Mouse (Mus musculus) liver, embryonic 13.5 days (tissue): ENCODE data around the gene Gjd3. TPM values are rescaled to one million over a fixed set of nuclear protein-coding genes. Genes with fewer than 3 reads are reported as not detected.
A peak's percentile ranks its signal among the peaks of the same experiment; 100 is the strongest.

ENCODE experiments used
- ATAC-seq: fragments of 200-750 bp; cut with Nextera tagmentation; 2 replicates; pipeline ENCODE4 v1.8.0; 2017; ENCODE audit warnings: low read depth, mild to moderate bottlenecking, moderate number of reproducible peaks, moderate library complexity
- DNase-seq: peaks from one replicate; pipeline ENCODE4 v3.0.0; 2022
- H3K27ac ChIP-seq: fragments of 300-500 bp; sonication (generic); 2 replicates; pipeline ENCODE4 v1.5.1; 2015; ENCODE audit warnings: moderate library complexity, mild to moderate bottlenecking, inconsistent platforms
- H3K27me3 ChIP-seq: fragments of 300-500 bp; sonication (generic); 2 replicates; pipeline ENCODE4 v1.6.1; 2015; ENCODE audit warnings: mild to moderate bottlenecking, inconsistent platforms
- H3K36me3 ChIP-seq: fragments of 300-500 bp; sonication (generic); 2 replicates; pipeline ENCODE4 v1.6.1; 2015; ENCODE audit warnings: mild to moderate bottlenecking, inconsistent platforms
- H3K4me1 ChIP-seq: fragments of 300-500 bp; sonication (generic); replicated peaks from 2 replicates; pipeline ENCODE4 v1.6.1; 2015; ENCODE audit warnings: inconsistent platforms
- H3K4me2 ChIP-seq: fragments of 300-500 bp; sonication (generic); 2 replicates; pipeline ENCODE4 v1.6.1; 2015; ENCODE audit warnings: inconsistent platforms, mild to moderate bottlenecking, moderate library complexity
- H3K4me3 ChIP-seq: fragments of 300-500 bp; sonication (generic); replicated peaks from 2 replicates; pipeline ENCODE4 v1.5.1; 2015; ENCODE audit warnings: mild to moderate bottlenecking, inconsistent platforms
- H3K9ac ChIP-seq: fragments of 300-500 bp; sonication (generic); 2 replicates; pipeline ENCODE4 v1.6.1; 2015; ENCODE audit warnings: mild to moderate bottlenecking, inconsistent platforms
- H3K9me3 ChIP-seq: fragments of 300-500 bp; sonication (generic); replicated peaks from 2 replicates; pipeline ENCODE4 v1.6.1; 2016; ENCODE audit warnings: inconsistent platforms
- WGBS: fragments of 180-500 bp; shearing (Covaris S2); methylation state at CpG from one replicate; pipeline ENCODE4 v1.1.7; 2015; ENCODE audit not compliant: insufficient replicate concordance; 5-methylcytosine and 5-hydroxymethylcytosine counted together
- polyA plus RNA-seq: library from polyadenylated mRNA; unstranded; fragments of >200 nt; fragmentation: Nextera tagmentation; extraction: Ambion mirVana; gene quantifications from 2 replicates; pipeline ENCODE4 v1.2.1, GENCODE M21; 2015

Gene Gjd3
- polyA plus RNA-seq, 1 experiment from 2014 or later, result not detected

DNA sequence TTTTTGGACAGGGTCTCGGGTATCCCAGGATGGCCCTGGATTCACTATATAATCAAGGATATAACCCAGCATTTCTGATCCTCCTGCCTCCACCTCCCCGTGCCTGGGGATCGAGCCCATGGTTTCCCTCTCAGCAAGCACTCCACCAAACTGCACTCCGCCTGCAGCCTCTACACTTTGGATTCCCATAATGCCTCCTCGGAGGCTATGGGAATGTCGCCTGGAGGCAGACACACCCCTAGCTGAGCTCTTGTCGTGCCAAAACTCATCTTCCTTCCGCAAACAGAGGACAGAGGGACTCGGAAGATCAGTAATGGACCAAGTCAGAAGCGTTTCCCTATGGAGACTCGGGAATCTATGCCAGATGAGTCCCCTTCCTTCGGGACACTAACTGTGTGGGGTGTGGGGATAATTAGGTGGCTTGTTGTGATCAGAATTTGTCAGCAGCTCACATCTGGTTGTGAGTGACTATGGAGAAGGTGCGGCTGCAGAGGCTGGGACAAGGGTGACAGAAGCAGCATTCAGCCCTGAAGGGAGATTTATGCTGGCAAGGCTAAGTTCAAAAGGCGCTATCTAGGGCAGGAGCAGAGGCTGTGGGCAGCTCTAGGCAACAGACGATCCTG lies 4.2 kb downstream of the Gjd3 start:
- Histone ChIP-seq H3K4me1 (peaks cover 29% of the 10 kb centered on the region), H3K27ac (no peak overlapping the region), H3K9ac (no peak overlapping the region), H3K36me3 (peaks cover 5% of the 10 kb centered on the region; the same call in 1 of the 2 replicates), H3K4me2 (no peak overlapping the region), H3K9me3 (no peaks in the 10 kb centered on the region), H3K27me3 (peaks cover 52% of the 10 kb centered on the region), H3K4me3 (no peak overlapping the region)
- DNase-seq, result no peak
- no peak for ATAC-seq
- WGBS, result 60% methylated on average over 15 of the region's 15 CpGs

DNA sequence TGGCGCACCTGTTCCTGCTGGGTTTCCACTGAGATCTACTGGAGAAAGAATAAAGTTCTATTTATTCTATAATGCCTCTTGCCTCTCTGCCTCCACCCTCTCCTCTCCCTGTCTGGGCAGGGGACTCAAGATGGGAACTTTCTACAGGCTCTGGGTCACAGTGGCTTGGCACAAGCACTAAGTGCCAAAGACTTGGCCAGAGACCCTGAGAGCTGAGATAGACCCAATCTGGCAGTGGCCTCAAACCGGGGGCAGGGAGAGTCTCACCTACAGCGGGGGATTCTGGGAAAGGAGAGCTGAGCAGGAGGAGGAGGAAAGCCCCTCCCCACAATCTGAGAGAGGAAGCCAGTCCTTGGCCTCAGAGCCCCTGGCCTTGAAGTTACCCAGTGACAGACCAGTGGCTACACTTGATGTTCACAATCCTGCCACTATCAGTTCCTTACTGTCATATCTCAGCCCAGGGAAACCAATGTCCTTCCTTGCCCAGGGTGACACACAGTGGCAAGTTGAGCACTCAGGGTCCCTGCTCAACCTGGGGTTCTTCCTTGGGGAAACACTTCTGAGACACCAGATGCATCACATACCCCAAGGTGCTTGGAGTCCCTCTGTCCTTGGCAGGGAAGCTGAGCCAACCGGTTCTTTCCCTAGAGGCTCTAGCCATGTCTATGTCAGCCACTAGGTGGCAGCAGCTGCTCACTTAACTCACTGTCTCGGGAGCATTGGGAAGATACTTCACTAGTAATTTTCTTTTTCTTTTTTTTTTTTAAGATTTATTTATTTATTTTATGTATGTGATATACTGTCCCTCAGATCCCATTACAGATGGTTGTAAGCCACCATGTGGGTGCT lies 7.7 kb downstream of the Gjd3 start:
- no peak overlapping the region for H3K4me2 ChIP-seq
- H3K9me3 ChIP-seq, result no peaks in the 10 kb centered on the region
- H3K9ac ChIP-seq, result no peak overlapping the region
- H3K4me1 ChIP-seq, result peaks cover 26% of the 10 kb centered on the region
- peak; percentile 48 for DNase-seq
- H3K4me3 ChIP-seq, result no peak overlapping the region
- peaks cover 35% of the 10 kb centered on the region for H3K36me3 ChIP-seq
- no peak overlapping the region for H3K27ac ChIP-seq
- ATAC-seq, result no peak
- 42% methylated on average over 5 of the region's 5 CpGs for WGBS
- H3K27me3 ChIP-seq, result peaks cover 28% of the 10 kb centered on the region

DNA sequence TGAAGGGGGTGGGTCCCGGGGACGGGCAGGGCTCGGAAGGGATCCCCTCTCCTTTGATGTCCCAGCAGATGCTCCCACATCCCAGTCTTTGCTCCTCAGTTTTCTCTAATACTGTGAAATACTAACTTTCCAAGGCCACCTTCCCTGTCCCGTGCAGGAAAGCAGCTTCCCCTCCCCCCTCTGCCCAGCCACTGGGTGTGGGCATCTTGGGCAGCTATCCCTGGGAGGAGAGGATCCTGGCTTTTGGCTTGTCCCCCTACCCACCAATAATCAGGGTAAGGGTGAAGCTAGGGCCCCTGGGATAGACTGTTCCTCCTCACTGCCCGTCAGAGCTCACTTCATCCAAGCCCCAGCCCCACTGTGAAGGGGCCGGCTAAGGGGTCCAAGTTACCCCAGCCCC lies 8.6 kb downstream of the Gjd3 start:
- H3K4me3 ChIP-seq, result no peak overlapping the region
- DNase-seq, result no peak
- no peak overlapping the region for H3K4me2 ChIP-seq
- no peak overlapping the region for H3K27ac ChIP-seq
- peaks cover 36% of the 10 kb centered on the region for H3K36me3 ChIP-seq
- WGBS, result 72% methylated on average over 6 of the region's 6 CpGs
- ATAC-seq, result no peak
- peaks cover 27% of the 10 kb centered on the region for H3K27me3 ChIP-seq
- no peak overlapping the region for H3K9ac ChIP-seq
- H3K4me1 ChIP-seq, result peaks cover 34% of the 10 kb centered on the region
- H3K9me3 ChIP-seq, result no peaks in the 10 kb centered on the region

DNA sequence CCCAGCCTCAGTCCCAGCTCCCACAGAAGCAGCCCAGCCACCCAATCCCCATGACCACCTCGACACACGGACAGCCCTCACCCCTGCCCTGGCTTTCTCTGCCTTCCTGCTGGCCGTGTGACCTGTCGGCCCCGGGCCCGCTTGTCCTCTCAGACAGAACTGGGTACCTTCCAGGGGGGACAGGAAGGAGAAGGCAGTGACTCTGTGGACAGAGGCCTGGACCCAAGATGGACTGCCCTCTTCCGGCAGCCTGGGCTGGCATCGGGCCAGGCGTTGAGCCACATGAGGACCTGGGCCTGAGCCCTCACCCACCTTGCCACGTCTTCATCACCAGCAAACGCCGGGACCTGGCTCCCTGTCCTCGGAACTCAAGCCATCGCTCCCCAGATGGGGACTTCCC lies 9.2 kb downstream of the Gjd3 start:
- no peak overlapping the region for H3K9ac ChIP-seq
- peaks cover 36% of the 10 kb centered on the region for H3K36me3 ChIP-seq
- peaks cover 27% of the 10 kb centered on the region for H3K27me3 ChIP-seq
- WGBS, result 76% methylated on average over 14 of the region's 14 CpGs
- H3K9me3 ChIP-seq, result no peaks in the 10 kb centered on the region
- ATAC-seq (no peak), DNase-seq (no peak)
- no peak overlapping the region for H3K4me2 ChIP-seq
- no peak overlapping the region for H3K27ac ChIP-seq
- no peak overlapping the region for H3K4me3 ChIP-seq
- H3K4me1 ChIP-seq, result peaks cover 37% of the 10 kb centered on the region

DNA sequence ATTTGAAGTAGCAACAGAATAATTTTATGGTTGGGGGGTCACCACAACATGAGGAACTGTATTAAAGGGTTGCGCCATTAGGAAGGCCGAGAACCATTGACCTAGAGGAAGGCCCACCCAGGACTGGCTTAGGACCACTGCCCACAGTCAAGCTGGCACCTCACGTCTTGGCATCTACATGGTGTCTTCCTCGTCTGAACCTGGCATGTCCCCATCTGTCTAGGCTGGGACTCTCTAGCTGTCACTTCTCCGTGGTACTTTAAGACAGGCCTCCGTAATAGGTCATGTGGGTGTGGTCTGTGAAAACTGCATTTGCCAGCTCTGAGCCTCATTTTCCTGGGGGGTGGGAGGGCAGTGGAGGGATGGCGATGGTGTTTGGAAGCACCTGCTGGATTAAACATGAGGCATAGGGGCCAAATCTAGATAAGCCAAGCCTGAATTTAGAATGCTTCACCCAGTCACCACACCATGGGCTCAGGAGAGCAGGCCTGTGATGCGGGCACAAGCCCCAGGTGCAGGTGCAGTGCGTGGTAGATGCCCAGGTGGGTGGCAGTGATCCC lies 9.9 kb downstream of the Gjd3 start:
- no peak overlapping the region for H3K4me2 ChIP-seq
- no peak for ATAC-seq
- no peak overlapping the region for H3K27ac ChIP-seq
- H3K4me3 ChIP-seq, result no peak overlapping the region
- no peaks in the 10 kb centered on the region for H3K9me3 ChIP-seq
- no peak for DNase-seq
- H3K27me3 ChIP-seq, result peaks cover 31% of the 10 kb centered on the region
- peaks cover 36% of the 10 kb centered on the region for H3K36me3 ChIP-seq
- peaks cover 37% of the 10 kb centered on the region for H3K4me1 ChIP-seq
- 70% methylated on average over 9 of the region's 9 CpGs for WGBS
- H3K9ac ChIP-seq, result no peak overlapping the region

DNA sequence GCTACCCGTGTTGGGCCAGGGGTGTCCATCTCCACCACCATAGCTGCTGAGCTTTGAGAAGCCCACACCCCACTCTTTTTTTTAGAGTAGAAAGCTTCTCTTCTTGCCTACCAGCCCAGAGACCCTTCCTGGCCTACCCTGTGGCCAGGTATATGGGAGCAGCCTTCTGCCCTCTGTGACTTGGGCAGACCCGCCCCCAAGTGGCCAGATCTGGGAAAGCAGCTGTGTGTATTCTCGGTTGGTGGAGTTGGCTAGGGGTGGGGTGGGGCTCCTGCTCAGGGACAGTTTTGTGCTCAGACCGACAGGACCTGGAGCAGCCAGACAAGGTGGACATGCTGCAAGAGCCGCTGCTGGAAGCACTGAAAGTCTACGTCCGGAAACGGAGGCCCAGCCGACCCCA lies 10.6 kb downstream of the Gjd3 start:
- Histone ChIP-seq H3K9ac (no peak overlapping the region), H3K27me3 (peaks cover 31% of the 10 kb centered on the region), H3K4me1 (peaks cover 31% of the 10 kb centered on the region), H3K27ac (no peak overlapping the region), H3K4me2 (no peak overlapping the region), H3K4me3 (no peak overlapping the region), H3K9me3 (no peaks in the 10 kb centered on the region), H3K36me3 (peaks cover 36% of the 10 kb centered on the region)
- peak; percentile 66 for DNase-seq
- WGBS, result 48% methylated on average over 9 of the region's 9 CpGs
- peak; percentile 54 for ATAC-seq

DNA sequence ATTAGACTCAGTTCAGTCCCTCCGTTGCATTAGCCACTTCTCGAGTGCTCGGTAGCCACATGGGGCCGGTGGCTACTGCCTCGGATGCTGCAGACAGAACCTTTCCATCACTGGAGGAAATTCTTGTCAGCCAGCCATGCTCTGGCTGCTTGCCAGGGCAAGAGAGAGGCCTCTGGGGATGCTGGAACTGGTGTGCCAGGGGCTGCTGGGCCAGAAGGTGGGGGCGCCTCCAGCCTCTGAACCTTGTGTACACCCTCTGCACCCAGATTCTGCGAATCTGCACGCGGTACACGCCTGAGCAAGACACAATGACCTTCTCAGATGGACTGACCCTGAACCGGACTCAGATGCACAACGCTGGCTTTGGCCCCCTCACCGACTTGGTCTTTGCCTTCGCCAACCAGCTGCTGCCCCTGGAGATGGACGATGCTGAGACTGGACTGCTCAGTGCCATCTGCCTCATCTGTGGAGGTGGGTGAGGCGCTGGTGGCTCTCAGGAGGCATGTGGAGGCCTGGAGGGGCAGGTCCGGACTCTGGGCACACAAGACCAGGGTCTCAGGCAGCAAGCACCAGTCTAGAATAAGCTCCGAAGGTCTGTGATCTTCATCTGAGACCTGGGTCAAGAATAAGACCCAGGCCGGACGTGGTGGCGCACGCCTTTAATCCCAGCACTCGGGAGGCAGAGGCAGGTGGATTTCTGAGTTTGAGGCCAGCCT lies 11.3 kb downstream of the Gjd3 start:
- no peaks in the 10 kb centered on the region for H3K9me3 ChIP-seq
- H3K36me3 ChIP-seq, result peaks cover 41% of the 10 kb centered on the region
- 79% methylated on average over 23 of the region's 23 CpGs for WGBS
- ATAC-seq (no peak), DNase-seq (no peak)
- H3K4me3 ChIP-seq, result no peak overlapping the region
- no peak overlapping the region for H3K9ac ChIP-seq
- no peak overlapping the region for H3K27ac ChIP-seq
- H3K27me3 ChIP-seq, result peaks cover 37% of the 10 kb centered on the region
- H3K4me1 ChIP-seq, result peaks cover 38% of the 10 kb centered on the region
- H3K4me2 ChIP-seq, result no peak overlapping the region

GRCm38 (mm10) chr11:98970191-98970925 lies 12.5 kb downstream of the Gjd3 start:
- peaks cover 41% of the 10 kb centered on the region for H3K36me3 ChIP-seq
- WGBS, result 78% methylated on average over 29 of the region's 29 CpGs
- DNase-seq (no peak), ATAC-seq (no peak)
- H3K27ac ChIP-seq, result no peak overlapping the region
- H3K27me3 ChIP-seq, result peaks cover 49% of the 10 kb centered on the region
- H3K4me2 ChIP-seq, result no peak overlapping the region
- peaks cover 49% of the 10 kb centered on the region for H3K4me1 ChIP-seq
- H3K9ac ChIP-seq, result no peak overlapping the region
- H3K4me3 ChIP-seq, result no peak overlapping the region
- no peaks in the 10 kb centered on the region for H3K9me3 ChIP-seq

DNA sequence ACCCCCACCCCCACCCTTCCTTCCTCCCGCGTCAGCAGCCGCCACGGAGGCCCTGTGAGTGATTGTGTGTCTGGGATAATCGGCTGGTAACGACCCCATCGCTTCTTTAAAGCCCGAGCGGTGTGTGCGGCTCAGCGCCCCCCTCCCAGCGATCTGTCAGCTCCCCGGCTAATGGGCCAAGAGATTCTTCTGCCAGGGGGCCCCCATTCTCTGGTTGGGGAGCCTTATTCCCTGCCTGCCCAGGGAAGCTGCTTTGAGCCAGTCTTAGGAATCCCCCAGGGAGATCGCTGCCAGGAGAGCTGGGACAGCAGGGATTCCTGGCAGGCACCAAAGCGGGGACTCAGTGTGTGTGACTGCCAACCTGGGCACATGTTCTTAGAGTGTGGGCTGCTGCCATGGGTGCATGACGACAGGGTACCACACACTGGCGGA lies 13.3 kb downstream of the Gjd3 start:
- no peak for ATAC-seq
- Histone ChIP-seq H3K4me3 (no peak overlapping the region), H3K9ac (no peak overlapping the region), H3K27ac (no peak overlapping the region), H3K4me1 (peaks cover 58% of the 10 kb centered on the region), H3K9me3 (no peaks in the 10 kb centered on the region), H3K4me2 (no peak overlapping the region), H3K36me3 (peaks cover 38% of the 10 kb centered on the region), H3K27me3 (peaks cover 57% of the 10 kb centered on the region)
- DNase-seq, result no peak
- 22% methylated on average over 17 of the region's 17 CpGs for WGBS

GRCm38 (mm10) chr11:98968716-98969495 lies 13.9 kb downstream of the Gjd3 start:
- WGBS, result 14% methylated on average over 20 of the region's 20 CpGs
- Histone ChIP-seq H3K27ac (peak overlapping the region; percentile 23; the same call in 1 of the 2 replicates), H3K4me1 (peaks cover 64% of the 10 kb centered on the region), H3K4me2 (peak overlapping the region; percentile 14; the same call in 1 of the 2 replicates), H3K9ac (no peak overlapping the region), H3K4me3 (no peak overlapping the region), H3K9me3 (no peaks in the 10 kb centered on the region), H3K36me3 (peaks cover 38% of the 10 kb centered on the region), H3K27me3 (peaks cover 63% of the 10 kb centered on the region)
- DNase-seq (no peak), ATAC-seq (no peak)
